Mouse (Mus musculus) liver, embryonic 15.5 days (tissue): ENCODE data around the gene Tsen54. TPM values are rescaled to one million over a fixed set of nuclear protein-coding genes. Genes with fewer than 3 reads are reported as not detected.

Experiments used
- ATAC-seq: fragments of 200-750 bp; cut with Nextera tagmentation; 2 replicates; pipeline ENCODE4 v1.8.0; 2017; ENCODE audit warnings: moderate number of reproducible peaks, mild to moderate bottlenecking, moderate library complexity; ENCODE audit not compliant: insufficient read depth
- H3K27ac ChIP-seq: fragments of 300-500 bp; sonication (generic); replicated peaks from 2 replicates; pipeline ENCODE4 v1.5.1; 2015; ENCODE audit warnings: mild to moderate bottlenecking, inconsistent platforms
- H3K27me3 ChIP-seq: fragments of 300-500 bp; sonication (generic); 2 replicates; pipeline ENCODE4 v1.6.1; 2015; ENCODE audit warnings: mild to moderate bottlenecking, inconsistent platforms
- H3K36me3 ChIP-seq: fragments of 300-500 bp; sonication (generic); replicated peaks from 2 replicates; pipeline ENCODE4 v1.6.1; 2015; ENCODE audit warnings: moderate library complexity, mild to moderate bottlenecking, inconsistent platforms
- H3K4me1 ChIP-seq: fragments of 300-500 bp; sonication (generic); replicated peaks from 2 replicates; pipeline ENCODE4 v1.6.1; 2015; ENCODE audit warnings: inconsistent platforms
- H3K4me2 ChIP-seq: fragments of 300-500 bp; sonication (generic); 2 replicates; pipeline ENCODE4 v1.6.1; 2015; ENCODE audit warnings: moderate library complexity, mild to moderate bottlenecking, inconsistent platforms
- H3K4me3 ChIP-seq: fragments of 300-500 bp; sonication (generic); replicated peaks from 2 replicates; pipeline ENCODE4 v1.5.1; 2015; ENCODE audit warnings: mild to moderate bottlenecking, inconsistent platforms
- H3K9ac ChIP-seq: fragments of 300-500 bp; sonication (generic); 2 replicates; pipeline ENCODE4 v1.6.1; 2015; ENCODE audit warnings: moderate library complexity, mild to moderate bottlenecking, inconsistent platforms
- H3K9me3 ChIP-seq: fragments of 300-500 bp; sonication (generic); replicated peaks from 2 replicates; pipeline ENCODE4 v1.6.1; 2016; ENCODE audit warnings: inconsistent platforms
- WGBS: fragments of 180-500 bp; shearing (Covaris S2); methylation state at CpG from one replicate; pipeline ENCODE4 v1.1.7; 2015; ENCODE audit warnings: mixed read lengths; ENCODE audit not compliant: insufficient replicate concordance; 5-methylcytosine and 5-hydroxymethylcytosine counted together
- polyA plus RNA-seq: library from polyadenylated mRNA; unstranded; fragments of >200 nt; fragmentation: Nextera tagmentation; extraction: Ambion mirVana; gene quantifications from 2 replicates; pipeline ENCODE4 v1.2.1, GENCODE M21; 2015

Gene Tsen54
- polyA plus RNA-seq, 1 experiment from 2014 or later: 13.7 TPM

DNA sequence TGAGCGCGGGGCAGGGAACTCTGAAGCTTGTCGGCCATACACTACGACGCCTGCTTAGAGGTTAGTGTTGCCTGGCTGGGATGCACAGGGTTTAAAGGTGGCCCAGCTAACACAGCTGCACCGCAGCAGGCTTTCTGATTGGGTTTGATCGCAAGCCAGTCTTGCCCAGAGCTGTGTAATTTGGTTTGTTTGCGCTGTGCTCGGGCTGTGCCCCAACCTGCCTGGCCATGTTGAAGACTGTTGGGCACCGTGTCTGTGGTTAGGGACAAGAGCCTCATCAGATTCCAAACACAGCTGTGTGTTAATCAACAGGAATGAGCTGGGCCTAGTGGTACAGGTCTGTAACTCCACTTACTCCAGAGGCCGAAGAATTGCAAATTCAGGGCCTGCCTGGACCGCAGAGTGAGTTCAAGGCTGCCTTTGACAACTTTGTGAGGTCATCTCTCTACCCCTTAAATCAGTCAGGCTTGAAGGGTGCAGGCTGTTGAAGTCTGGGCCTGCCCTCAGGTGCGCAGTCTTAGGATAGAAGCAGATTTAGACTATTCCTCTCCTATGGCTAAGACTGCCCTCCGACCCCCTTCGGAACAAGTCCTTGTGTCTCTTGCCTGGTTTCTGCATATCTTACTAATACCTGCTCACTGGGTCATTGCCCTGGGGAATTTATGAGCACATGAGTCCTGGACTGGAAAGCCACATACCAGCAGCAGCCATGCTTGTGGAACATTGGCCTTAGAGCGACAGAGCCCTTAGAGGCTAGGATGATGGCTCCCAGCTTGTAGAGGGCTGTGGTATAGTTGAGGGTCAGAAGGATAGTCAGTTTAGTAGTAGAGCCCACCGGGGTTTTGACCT is 36.8 kb upstream of the Tsen54 start:
- no peaks in the 10 kb centered on the region for H3K9me3 ChIP-seq
- no peak overlapping the region for H3K9ac ChIP-seq
- H3K4me2 ChIP-seq: no peak overlapping the region; the same call in 1 of the 2 replicates
- 83% methylated on average over 17 of the region's 17 CpGs for WGBS
- H3K27ac ChIP-seq: peak overlapping the region; percentile 99
- H3K4me3 ChIP-seq: no peak overlapping the region
- ATAC-seq: no peak
- H3K36me3 ChIP-seq: peaks cover 16% of the 10 kb centered on the region; the same call in 1 of the 2 replicates
- H3K27me3 ChIP-seq: no peaks in the 10 kb centered on the region
- H3K4me1 ChIP-seq: peaks cover 69% of the 10 kb centered on the region

DNA sequence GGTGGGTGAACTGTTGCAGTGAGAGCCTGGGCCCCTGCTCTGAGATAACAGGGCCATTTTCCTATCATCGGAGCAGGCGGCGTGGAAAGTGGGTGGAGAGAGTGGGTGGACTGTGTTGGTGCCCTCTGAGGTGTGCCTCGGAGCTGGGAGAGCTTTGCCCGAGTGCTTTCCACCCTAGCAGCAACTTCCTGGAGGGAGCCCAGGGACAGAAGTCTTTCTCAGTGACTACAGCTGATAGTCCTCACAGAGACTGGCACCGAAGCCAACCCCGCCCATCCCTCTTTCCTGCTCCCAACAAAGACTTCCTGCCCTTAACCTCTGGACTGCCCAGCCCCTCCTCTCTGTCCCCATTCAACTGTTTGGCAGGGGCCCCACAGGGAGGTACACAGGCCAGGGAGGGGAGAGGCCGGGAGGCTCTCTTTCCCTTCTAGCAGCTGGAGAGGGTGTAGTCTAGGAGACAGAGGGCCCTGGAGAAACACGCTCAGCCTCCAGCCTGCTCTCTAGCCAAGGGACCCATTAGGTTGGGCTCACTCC is 35.4 kb upstream of the Tsen54 start:
- Histone ChIP-seq H3K4me3 (peak overlapping the region; percentile 47), H3K4me2 (peak overlapping the region; percentile 85), H3K27ac (peak overlapping the region; percentile 99), H3K4me1 (peaks cover 65% of the 10 kb centered on the region), H3K9me3 (no peaks in the 10 kb centered on the region), H3K9ac (peak overlapping the region; percentile 65), H3K36me3 (peaks cover 14% of the 10 kb centered on the region; the same call in 1 of the 2 replicates), H3K27me3 (no peaks in the 10 kb centered on the region)
- ATAC-seq: peak; percentile 96
- WGBS: 6% methylated on average over 9 of the region's 9 CpGs

DNA sequence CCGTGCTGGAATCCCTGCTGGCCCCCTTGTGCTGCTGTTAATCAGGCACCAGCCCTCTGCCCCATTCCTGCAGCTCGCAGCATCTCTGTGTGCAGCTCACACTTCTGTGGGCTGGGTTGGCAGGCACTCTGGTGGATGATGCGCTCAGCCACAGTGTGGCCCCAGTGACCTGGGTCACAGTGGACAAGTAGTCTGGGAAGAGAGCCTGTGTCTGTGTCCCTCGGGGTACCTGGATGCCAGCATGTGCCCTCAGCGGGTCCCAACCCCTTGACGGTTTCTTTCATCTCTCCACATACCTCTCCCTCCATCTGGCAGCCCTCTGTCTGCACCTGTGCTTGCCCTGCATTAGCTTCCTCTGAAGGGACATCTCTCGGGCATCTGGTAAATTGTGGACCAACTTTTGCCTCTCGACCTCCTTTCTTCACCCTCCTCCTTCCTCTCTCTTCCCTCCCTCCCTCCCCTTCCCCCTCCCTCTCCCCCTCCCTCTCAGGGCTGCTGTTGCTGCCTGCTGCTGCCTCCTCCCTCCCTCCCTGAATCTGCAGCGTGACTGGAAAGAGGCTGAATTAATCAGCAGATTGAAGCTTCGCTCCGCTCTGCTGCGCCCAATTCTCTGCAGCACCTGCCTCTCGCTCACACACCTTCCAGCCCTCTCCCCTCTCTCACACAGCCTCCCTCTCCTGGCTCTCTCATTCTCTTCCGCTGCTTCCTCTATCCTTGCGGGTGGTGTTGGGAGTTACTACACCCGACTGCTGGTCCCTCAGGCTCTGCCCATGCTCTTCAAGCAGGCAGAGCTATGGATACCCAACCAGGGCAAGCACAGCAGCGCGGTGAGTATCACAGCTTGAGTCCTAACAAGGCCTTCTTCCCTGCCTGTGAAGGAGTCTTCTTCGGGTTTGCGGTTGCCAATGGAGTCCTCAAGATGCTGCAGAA is 34.1 kb upstream of the Tsen54 start:
- 42% methylated on average over 20 of the region's 20 CpGs for WGBS
- peak overlapping the region; percentile 99 for H3K27ac ChIP-seq
- peaks cover 71% of the 10 kb centered on the region for H3K4me1 ChIP-seq
- no peak for ATAC-seq
- peak overlapping the region; percentile 65 for H3K9ac ChIP-seq
- H3K4me3 ChIP-seq: peak overlapping the region; percentile 47
- no peaks in the 10 kb centered on the region for H3K9me3 ChIP-seq
- peak overlapping the region; percentile 85 for H3K4me2 ChIP-seq
- peaks cover 16% of the 10 kb centered on the region for H3K36me3 ChIP-seq
- H3K27me3 ChIP-seq: no peaks in the 10 kb centered on the region

DNA sequence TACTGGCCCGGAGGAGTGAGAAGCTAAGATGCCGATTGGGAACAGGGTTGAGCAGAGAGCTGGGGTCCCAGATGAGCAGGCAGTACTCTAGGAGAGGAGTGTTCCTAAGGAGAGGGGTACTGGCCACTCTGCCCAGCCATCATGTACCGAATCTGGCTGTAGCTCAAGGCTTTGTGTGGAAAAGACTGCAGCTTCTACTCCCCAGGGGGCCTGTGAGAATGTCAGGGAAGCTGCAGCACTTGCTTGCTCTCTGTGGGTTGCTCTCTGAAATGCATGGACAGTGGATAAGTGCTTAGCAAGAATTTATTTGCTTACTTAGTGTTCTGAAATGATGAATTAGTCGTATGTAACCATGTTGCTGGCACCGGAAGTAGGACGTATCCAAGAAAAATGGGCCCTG is 28.1 kb upstream of the Tsen54 start:
- 84% methylated on average over 6 of the region's 6 CpGs for WGBS
- Histone ChIP-seq H3K4me2 (no peak overlapping the region), H3K9me3 (no peaks in the 10 kb centered on the region), H3K9ac (no peak overlapping the region), H3K27ac (no peak overlapping the region), H3K36me3 (peaks cover 39% of the 10 kb centered on the region), H3K27me3 (no peaks in the 10 kb centered on the region), H3K4me3 (no peak overlapping the region), H3K4me1 (peaks cover 11% of the 10 kb centered on the region)
- no peak for ATAC-seq

DNA sequence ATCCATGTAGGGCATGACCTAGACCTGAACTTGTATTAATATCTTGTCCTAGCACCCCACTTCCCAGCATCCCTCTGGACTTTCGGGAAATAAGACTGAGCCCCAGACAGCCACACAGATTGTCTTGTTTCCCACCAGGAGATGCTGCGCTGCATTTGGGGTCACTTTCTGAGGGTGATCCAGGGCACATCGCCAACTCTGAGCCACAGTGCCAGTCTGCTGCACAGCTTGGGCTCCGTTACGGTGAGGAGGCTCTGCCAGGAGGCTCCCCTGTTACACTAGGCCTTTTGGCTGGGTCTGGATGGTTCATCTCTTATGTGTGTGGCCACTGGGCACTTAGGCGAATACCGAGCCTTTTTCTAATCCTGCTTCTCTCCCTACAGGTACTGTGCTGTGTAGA is 24.7 kb upstream of the Tsen54 start:
- 86% methylated on average over 7 of the region's 7 CpGs for WGBS
- Histone ChIP-seq H3K4me3 (no peak overlapping the region), H3K4me2 (no peak overlapping the region), H3K9me3 (no peaks in the 10 kb centered on the region), H3K9ac (no peak overlapping the region), H3K27me3 (no peaks in the 10 kb centered on the region), H3K4me1 (peaks cover 3% of the 10 kb centered on the region; the same call in 1 of the 2 replicates), H3K27ac (no peak overlapping the region), H3K36me3 (peaks cover 72% of the 10 kb centered on the region)
- ATAC-seq: no peak

DNA sequence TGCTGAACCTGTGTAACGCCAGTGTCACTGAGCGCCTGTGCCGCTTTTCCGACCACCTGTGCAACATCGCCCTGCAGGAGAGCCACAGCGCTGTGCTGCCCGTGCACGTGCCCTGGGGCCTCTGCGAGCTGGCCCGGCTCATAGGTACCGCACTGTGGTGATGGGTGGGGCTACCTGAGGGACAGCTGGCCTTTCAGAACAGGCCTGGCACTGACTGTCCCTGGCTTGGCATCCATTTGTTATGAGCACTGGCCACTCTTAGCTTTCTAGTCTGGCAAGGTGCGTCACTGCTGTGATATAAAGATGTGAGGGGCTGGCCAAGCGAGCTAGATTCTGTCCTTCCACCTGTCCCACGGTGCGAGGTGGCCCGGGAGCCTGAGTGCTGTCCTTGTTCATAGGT is 22.6 kb upstream of the Tsen54 start:
- Histone ChIP-seq H3K4me2 (no peak overlapping the region), H3K36me3 (peaks cover 85% of the 10 kb centered on the region), H3K27me3 (no peaks in the 10 kb centered on the region), H3K27ac (no peak overlapping the region), H3K4me3 (no peak overlapping the region), H3K4me1 (no peaks in the 10 kb centered on the region; the same call in 1 of the 2 replicates), H3K9ac (no peak overlapping the region), H3K9me3 (no peaks in the 10 kb centered on the region)
- 92% methylated on average over 16 of the region's 16 CpGs for WGBS
- no peak for ATAC-seq

DNA sequence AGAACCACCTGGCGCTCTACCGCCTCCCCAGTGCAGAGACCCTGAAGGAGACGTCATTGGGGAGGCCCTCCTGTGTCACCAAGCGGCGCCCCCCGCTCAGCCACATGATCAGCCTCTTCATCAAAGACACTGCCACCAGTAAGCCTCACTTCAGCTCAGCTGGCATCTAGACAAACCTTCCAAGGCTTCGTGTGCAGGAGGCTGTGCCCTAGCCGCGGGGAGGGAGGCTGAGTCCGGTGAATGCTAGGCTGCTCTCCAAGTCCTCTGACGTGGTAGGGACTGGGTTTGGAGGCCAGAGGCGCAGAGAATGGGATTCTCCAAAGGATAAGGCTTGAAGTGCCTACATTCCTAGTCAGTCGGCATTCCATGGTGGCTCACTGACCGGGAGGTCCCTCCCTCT is 22.2 kb upstream of the Tsen54 start:
- Histone ChIP-seq H3K9me3 (no peaks in the 10 kb centered on the region), H3K27ac (no peak overlapping the region), H3K27me3 (no peaks in the 10 kb centered on the region), H3K36me3 (peaks cover 89% of the 10 kb centered on the region), H3K4me2 (no peak overlapping the region), H3K4me1 (no peaks in the 10 kb centered on the region; the same call in 1 of the 2 replicates), H3K4me3 (no peak overlapping the region), H3K9ac (no peak overlapping the region)
- 86% methylated on average over 14 of the region's 14 CpGs for WGBS
- ATAC-seq: no peak

DNA sequence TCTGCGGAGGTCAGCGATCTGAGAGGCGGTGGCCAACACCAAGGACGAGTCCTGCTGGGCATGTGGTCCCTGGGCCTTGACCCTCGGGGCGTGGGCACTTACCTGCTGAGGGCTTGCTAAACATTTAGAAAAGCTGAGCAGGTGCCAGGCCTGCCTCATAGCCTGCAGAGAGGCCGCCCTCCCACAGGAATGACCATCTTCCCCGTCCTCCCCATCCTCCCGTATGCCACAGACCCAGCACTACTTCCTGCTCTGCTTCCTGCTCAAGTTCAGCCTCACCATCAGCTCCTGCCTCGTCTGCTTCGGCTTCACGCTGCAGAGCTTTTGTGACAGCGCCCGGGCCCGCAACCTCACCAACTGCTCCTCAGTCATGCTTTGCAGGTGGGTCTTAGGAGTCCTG is 17.6 kb upstream of the Tsen54 start:
- ATAC-seq: no peak

DNA sequence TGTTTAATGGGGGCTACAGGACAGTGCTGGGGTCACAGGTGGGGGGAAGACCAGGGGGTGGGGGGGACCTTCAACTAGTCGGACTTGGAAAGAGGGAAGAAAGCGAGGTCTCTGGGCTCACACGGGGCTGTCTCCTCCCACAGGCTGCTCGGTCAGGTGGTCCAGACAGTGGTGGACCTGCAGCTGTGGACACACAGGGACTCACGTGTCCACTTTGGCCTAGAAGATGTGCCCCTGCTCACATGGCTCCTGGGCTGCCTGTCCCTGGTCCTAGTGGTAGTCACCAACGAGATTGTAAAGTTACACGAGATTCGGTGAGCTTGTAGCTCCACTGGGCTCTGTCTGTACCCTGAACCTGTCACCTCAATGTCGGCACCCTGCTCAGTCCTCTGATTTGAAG is 16.9 kb upstream of the Tsen54 start:
- no peak overlapping the region for H3K4me2 ChIP-seq
- no peak overlapping the region for H3K9ac ChIP-seq
- peaks cover 100% of the 10 kb centered on the region for H3K36me3 ChIP-seq
- H3K9me3 ChIP-seq: no peaks in the 10 kb centered on the region
- peaks cover 9% of the 10 kb centered on the region; the same call in 1 of the 2 replicates for H3K4me1 ChIP-seq
- no peak for ATAC-seq
- WGBS: 79% methylated on average over 9 of the region's 9 CpGs
- H3K27ac ChIP-seq: no peak overlapping the region
- H3K4me3 ChIP-seq: no peak overlapping the region
- no peaks in the 10 kb centered on the region for H3K27me3 ChIP-seq

More for the DNA sequence above, 17.6 kb upstream of the Tsen54 start:
- Histone ChIP-seq H3K9ac (no peak overlapping the region), H3K4me2 (no peak overlapping the region), H3K27ac (no peak overlapping the region), H3K36me3 (peaks cover 100% of the 10 kb centered on the region), H3K9me3 (no peaks in the 10 kb centered on the region), H3K4me3 (no peak overlapping the region), H3K4me1 (peaks cover 1% of the 10 kb centered on the region; the same call in 1 of the 2 replicates), H3K27me3 (no peaks in the 10 kb centered on the region)
- WGBS: 67% methylated on average over 15 of the region's 15 CpGs

DNA sequence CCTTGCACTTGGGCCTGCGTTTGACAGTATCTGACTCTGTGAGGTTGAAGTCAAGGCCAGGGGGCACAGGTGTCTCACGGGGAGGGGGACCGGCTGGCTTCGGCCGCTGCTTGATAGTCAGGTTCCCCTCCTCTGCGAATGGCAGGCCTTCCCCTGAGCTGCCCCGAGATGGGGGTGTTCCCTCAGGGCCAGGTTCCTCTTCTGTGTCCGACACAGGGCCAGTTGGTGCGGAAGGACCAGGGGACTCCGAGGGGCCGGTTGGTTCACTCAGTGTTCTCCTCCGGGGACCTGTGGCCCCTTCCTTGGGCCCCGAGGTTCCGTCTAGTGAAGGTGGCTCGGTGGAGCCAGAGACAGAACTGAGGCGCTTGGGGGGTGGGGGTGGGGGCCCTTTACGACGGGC is 13.5 kb upstream of the Tsen54 start:
- Histone ChIP-seq H3K4me3 (no peak overlapping the region), H3K4me1 (peaks cover 37% of the 10 kb centered on the region), H3K27ac (no peak overlapping the region), H3K36me3 (peaks cover 92% of the 10 kb centered on the region), H3K4me2 (no peak overlapping the region), H3K27me3 (no peaks in the 10 kb centered on the region), H3K9ac (no peak overlapping the region), H3K9me3 (no peaks in the 10 kb centered on the region)
- WGBS: 80% methylated on average over 18 of the region's 18 CpGs
- no peak for ATAC-seq
